Mouse (Mus musculus) gastrocnemius, postnatal 10 days (tissue): ENCODE measurements around the gene Stard3. TPM values are rescaled to one million over a fixed set of nuclear protein-coding genes. Genes with fewer than 3 reads are reported as not detected.
"Not testable (repeated sequence)": the region's sequence is repeated elsewhere in the genome, so short reads cannot be mapped to it uniquely, and the experiment has no call there.

Experiments
- DNase-seq: peaks from one replicate; pipeline ENCODE4 v3.0.0; 2021; ENCODE audit warnings: mixed read lengths
- total RNA-seq, 2 experiments: library from RNA; stranded (reverse); gene quantifications; 2 replicates each; pipeline ENCODE4 v1.2.3; 2021

Stard3 gene
- total RNA-seq, 2 experiments from 2014 or later: 11.4 to 12.1 TPM

DNA sequence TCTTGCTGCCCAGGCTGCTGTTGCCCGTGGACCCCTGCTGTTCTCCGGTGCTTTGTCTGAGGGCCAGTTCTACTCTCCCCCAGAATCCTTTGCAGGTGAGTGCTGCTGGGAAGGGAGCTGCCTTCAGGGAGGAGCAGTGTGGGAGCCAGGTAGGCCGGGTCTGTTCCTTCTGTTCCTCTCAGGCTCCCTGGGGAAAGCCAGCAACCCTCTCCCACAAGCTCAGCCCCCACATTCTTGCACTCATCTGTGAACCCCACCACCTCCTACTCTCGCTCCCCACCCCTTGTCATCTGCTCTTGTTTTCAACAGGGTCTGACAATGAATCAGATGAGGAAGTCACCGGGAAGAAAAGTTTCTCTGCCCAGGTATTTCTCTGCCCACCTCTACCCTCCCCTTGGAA is 18.6 kb downstream of the Stard3 start:
- DNase-seq: no peak

DNA sequence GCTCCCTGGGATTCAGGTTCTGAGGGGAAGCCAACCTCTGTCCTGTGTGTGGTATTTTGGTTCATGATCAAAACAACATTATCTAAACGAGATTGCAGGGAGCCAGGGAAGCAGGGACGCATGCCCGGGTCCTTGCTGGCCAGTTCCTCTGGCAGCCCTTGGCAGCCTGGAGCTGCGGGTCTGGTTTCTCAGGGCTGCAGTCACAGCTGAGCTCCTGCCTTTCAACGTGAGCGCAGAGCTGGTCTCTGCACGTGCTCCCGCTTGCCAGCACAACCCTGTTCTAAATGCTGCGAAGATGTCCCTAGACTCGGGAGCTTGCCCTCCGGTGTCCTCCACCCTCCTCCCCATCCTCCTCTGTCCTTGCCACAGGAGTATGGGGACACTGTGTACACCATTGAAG is 19.6 kb downstream of the Stard3 start:
- no peak for DNase-seq

DNA sequence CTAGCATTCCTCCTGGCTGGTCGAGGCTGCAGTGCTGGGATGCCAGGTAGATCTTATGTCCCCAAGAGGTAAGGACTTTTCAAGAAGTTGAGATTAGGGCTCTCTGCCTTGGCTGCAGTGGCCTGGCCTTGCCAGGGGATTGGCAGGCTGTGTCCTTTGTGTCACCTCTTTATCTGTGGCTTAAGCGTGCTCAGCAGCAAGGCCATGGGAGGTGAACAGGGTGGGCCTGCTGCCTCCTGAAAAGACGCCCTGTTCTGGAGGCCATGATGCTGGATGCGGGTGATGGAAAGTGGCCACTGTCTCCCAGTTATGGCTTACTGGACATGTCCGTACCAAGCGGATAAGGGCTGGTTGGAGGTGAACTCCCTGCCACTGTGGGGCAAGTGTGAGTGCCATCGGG is 21.2 kb downstream of the Stard3 start:
- no peak for DNase-seq

DNA sequence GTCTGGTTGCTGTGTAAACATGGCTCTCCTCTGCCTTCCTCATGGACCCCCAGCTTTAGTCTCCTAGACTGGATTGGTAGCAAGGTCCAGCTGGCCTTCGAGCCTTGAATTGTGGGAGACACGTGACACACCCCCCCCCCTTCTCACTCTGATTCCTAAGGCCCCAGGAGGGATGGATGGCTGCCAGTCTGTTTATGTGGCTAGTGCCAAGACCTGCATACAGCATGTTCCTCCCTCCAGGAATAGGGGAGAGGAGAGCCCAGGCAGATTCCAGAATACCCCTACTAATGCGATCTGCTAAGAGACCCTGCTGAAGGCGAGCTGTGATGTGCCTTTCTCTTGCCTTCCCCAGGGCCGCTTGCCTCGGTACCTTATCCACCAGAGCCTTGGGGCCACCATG is 21.9 kb downstream of the Stard3 start:
- no peak for DNase-seq

DNA sequence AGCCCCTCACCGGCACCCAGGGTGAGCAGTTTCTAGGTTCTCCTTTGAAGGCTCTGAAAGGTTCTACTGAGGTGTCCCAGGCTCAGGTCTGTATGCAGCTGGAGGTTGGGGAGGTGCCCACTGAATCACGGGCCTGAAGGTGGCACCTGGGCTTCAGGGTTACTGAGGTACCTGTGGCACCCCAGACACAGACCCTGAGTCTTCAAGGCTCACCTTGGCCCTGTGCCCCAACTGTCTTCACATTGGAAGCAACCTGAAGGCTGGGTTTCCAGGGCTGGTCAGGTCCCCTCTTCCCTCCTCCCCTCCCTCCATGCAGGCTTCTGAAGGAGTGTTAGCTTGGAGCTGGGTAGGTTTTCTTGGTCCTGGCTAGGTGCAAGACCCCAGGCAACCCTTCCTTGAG is 23.5 kb downstream of the Stard3 start:
- peak; percentile 14 for DNase-seq

- DNase-seq: not testable (repeated sequence)
These were observed 24.2 kb downstream of the Stard3 start for GRCm38 (mm10) chr11:98382405-98382804.

- DNase-seq: peak; percentile 37
These were observed 25.3 kb downstream of the Stard3 start, which contains the start of gene Tcap for GRCm38 (mm10) chr11:98383261-98384030. Tcap (plus strand) TSS chr11:98383811.

GRCm38 (mm10) chr11:98384216-98384615 is 26.0 kb downstream of the Stard3 start:
- peak; percentile 22 for DNase-seq

DNA sequence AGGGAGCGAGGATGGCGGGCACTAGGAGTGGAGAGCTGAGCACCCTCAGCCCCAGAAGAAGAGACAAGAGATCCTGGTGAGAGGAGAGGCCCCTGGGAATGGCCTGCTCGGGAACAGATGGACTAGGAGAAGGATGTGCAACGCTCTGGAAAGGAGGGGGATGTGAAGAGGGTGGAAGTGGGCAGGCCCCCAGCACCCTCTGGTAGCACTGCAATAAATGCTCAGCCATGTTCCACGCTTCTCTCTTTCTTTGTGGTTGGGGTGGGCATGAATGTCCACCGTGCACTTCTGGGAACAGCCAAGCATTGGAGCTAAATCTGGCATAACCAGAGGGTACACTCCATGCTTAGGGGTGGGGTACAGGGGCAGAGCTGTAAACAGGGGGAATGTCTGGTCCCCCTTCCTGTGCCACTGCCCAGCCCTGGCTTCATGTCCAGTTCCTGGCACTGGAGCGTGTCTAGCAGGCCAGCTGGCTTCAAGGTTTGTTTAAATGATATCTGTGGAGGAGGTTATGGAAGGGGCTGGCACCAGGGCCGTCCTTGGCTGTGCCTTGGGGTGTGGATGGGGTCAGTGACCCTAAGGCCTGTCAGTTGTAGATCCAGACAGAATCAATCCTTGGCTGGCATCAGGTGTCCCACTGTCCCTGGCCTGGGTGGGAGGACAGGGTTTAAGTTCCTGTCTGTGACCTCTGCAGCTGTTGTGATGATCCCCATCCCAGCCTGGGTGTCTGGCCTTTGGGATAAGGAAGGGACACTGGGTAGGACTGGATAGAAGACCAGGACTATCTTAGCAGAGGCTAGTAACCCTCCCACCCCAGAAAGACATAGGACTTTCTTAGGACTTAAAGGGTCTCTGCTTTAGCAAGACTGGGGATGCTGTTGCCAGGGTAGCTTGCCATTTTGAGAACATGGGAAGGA is 26.8 kb downstream of the Stard3 start:
- peak; percentile 71 for DNase-seq

DNA sequence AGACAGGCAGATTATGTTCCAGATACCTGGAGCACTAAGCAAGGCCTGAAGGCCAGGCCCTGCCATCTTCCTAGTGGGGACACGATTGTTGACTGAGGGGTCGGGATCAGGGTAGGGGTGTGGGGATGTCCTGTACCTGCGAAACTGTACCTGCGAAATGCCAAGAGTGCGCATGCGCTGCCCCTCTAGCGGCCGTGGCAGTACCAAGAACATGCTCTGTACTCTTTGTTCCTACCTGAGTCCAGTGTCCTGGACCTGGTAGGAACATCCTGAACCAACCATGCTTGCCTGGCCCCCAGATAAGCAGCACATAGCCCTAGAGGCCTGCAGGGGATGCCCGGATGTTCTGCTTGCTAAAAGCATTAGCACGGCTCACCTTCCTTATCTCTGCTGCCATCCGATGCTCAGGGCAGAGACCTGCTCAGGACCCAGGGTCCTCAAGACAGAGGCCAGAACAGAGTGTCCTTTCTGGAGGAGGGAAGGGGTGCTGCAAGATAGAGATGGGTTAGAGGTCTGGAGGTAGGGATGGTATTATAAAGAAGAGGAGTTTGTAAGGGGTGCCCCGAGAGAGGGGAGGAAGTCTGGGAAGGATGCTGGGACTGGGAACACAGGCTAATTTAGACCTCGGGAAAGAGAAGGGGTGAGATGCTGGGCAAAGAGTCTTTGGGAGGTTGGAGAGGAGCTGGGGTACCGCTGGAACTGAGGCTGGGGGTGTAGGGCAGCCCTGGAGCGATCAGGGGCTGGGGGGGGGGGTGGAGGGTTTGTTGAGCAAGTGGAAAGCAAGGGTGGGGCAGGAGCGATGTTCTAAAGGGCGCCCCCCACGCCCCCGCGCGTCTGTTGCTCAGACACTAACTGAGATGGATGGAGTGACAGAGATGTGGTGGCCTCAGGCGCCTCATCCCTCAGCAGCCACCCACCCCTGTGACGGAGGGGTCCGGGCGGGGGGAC is 27.7 kb downstream of the Stard3 start, which contains the start of gene Pnmt:
Gene Pnmt (plus strand): TSS at position 813 of the 948 bp plus-strand sequence.
- DNase-seq: peak; percentile 7

DNA sequence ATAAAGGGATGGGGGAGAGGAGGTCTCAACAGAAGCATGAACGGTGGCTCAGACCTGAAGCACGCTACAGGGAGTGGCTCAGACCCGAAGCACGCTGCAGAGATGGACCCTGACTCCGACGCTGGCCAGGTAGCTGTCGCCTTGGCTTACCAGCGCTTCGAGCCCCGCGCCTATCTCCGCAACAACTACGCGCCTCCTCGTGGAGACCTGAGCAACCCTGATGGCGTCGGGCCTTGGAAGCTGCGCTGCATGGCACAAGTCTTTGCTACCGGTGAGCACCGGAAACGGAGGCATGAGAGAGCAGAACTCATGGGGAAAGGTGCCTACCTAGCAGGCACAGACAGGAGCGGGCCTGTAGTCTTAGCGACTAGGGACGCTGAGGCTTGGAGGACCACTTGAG is 28.4 kb downstream of the Stard3 start:
- DNase-seq: peak; percentile 9

- peak; percentile 10 for DNase-seq
These were observed 28.9 kb downstream of the Stard3 start for GRCm38 (mm10) chr11:98387056-98387577.

DNA sequence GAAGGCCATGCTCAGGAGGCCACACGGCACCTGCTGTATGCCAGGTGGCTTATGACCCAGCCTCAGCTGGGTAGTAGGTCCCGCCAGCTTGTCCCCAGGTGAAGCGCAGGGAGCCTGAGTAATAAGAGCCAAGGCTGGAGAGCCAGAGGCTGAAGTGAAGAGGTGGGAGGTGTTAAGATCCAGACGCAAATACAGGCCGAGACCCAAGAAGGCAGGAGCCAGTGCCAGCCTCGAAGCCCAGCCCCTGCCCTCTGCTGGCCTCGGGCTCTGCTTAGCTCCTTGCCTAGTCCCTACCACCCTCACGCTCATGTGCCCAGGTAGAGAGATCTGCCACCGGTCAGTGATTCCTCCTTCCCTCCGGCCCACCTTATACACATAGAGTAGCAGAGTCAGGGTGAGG is 30.1 kb downstream of the Stard3 start:
- DNase-seq: no peak

DNA sequence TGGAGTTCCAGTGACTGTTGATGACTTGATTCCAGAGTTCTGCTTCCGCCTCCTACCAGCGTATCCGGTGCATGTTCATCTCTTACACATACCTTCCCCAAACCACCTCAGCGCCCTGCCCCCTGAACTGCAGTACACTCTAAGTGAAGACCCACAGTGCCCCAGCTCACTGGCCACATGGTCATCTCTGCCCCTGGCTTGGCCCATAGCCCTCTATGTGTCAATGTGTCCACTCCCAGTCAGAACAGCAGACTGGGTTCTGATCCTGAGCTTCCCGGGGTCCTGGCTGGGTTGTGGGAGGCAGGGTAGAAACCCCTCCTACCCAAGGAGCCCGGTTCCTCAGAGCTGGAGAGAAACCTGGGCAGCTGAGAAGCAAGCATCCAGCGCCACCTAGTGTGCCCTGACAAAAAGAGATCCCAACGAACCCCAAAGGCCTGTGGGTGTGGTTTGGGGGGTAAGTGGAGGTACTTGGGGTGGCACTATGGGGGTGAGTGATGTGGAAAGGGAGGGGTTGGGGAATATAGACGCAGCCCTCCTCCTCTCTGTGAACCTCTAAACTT is 31.1 kb downstream of the Stard3 start:
- DNase-seq: peak; percentile 49

DNA sequence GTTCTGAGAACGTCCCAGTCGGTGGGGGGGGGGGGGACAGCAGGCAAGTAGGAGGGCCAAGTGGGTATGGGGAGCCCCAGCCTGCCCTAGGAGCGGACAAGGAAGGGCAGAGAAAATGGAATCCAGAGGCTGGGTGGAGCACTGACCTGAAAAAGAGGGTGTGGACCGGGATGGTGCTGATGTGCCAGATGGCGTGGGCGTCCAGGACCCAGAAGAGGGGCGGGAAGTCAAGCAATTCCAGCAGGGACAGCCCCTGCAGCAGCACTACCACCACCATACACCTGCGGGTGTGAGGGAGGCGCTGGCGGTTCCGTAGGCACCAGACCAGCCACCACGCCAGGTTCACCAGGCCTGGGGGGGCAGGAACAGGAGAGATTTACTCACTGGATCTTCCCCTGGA is 32.0 kb downstream of the Stard3 start:
- DNase-seq: no peak

DNA sequence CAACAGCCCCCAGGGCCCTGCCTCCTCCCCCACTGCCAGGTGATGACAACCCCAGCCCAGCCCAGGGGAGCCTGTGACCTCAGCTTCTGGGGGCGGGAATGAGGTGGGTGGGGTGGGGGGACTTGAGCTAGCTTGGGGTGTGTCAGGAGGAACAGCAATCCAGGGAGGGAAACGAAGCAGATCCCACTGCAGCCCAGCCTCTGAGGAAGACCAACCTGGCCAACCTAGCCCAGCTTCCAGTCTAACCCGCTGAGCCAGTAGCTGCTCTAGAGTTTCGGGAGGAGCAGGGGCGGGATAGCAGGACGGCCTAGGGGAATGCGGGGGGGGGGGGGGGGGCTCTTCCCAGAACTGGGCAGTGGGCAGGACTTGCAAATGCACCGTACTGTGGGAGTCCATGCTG is 33.9 kb downstream of the Stard3 start:
- DNase-seq: no peak

DNA sequence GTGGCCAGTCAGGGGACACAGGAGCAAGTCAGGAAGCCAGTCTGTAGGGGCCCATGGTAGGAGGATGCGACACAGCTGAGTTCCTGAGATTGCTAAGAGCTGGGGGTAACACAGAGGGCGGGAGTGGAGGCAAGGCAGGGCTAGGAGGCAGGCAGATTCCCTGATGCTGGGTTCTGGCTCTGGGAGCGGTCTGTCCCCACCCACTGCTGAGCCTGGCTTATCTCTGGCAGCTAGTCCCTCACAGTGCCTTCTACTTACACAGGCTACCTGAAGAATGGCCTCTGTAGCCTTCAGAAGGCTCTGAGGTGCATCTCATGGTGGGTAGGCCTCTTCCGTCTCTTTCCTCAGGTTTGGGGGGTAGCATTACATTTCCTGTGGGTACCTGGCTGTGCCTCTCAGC is 34.5 kb downstream of the Stard3 start:
- DNase-seq: no peak

GRCm38 (mm10) chr11:98393317-98393716 is 35.1 kb downstream of the Stard3 start:
- DNase-seq: peak; percentile 35

DNA sequence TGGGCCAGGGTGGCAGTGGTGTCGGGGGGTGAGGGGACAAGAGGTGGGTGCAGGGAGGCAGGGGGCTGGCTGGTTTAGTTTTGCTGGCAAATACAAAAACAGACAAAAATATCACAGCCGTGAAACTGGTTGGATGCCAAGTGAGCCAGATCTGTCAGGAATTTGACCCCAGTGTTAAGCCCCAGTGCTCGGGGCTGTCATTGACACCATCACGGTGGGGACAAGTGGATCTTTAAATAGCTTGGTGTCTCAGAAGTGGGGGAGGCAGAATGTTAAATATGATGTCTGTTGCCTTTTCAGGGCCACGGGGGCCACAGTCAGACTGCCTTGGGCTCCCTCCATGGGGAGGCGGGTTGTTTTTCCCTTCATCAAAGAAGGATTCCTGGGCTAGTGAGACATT is 36.1 kb downstream of the Stard3 start:
- DNase-seq: peak; percentile 21

- peak; percentile 28 for DNase-seq
These were observed 36.9 kb downstream of the Stard3 start for GRCm38 (mm10) chr11:98395041-98395440.

- DNase-seq: no peak
These were observed 39.8 kb downstream of the Stard3 start for GRCm38 (mm10) chr11:98397946-98398345.
